Mouse (Mus musculus): ENCODE measurements around the gene Capn11.

The Capn11 gene

DNA sequence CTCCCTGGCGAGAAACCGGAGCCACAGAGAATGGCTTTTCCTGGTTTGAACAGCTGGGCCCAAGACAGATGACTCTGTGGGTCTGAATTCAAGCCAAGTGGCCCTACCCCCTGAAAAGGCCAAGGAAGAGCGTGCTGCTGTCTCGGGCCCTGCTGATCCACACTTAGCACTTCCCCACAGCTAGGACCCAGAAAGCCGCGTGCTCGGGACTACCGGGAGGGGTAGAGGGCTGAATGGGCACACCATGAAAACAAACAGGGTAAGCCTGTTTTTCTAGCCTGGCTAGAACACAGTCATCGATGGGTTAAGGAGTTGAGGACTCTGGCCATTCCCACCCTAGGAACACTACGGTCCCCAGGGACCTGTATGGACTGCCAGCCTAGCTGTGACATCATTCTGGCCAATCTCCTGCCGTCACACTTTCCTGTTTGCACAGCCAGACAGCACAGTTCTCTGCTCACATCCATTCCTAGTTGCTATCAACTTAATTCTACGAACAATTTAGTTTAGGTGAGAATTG, 78.1 kb downstream of the Capn11 start:
- no peak for DNase-seq

Measured in cerebellum, adult 18-20 months (tissue).